Comparison of ENCODE assay signal across 15 mouse cellular contexts in the genomic region with DNA sequence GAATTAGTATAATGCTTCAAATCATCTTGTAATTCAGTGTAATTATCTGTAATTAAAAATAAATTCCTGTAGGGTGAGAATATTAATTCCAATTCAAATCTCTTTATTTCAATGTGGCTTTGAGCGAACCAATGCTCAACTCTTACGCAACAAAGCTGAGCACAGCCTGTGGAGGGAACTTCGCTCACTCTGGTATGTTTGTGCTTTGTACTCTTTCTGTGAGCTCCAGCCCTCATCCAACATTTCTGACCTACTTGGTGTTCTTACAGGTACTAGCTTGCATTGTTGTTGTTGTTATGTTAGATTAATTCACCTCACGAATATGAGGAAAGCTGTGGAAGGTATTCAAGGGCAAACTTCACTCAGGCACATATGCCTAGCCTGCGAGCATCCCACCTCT.
"Had no signal": no experiment of that assay in that cellular context is flagged by ENCODE, and none has a peak within 500 bp of the region (broad histone marks: within the 10 kb centered on the region; RNA-seq: fewer than 3 reads in every experiment).

No protein-coding gene starts in this region.

- H3K27ac ChIP-seq: neural tube, embryonic 13.5 days; neural tube, embryonic 15.5 days; stomach, embryonic 15.5 days; stomach, postnatal 0 days had no signal

- H3K36me3 ChIP-seq: neural tube, embryonic 13.5 days; neural tube, embryonic 15.5 days; stomach, embryonic 15.5 days had no signal

- H3K4me1 ChIP-seq: neural tube, embryonic 13.5 days; neural tube, embryonic 15.5 days; stomach, embryonic 15.5 days had no signal

- H3K27me3 ChIP-seq: neural tube, embryonic 13.5 days; neural tube, embryonic 15.5 days; stomach, embryonic 15.5 days had no signal

- H3K4me2 ChIP-seq: neural tube, embryonic 13.5 days; neural tube, embryonic 15.5 days; stomach, embryonic 15.5 days had no signal

- H3K9me3 ChIP-seq: neural tube, embryonic 13.5 days; neural tube, embryonic 15.5 days; stomach, embryonic 15.5 days had no signal

- H3K4me3 ChIP-seq: neural tube, embryonic 13.5 days; neural tube, embryonic 15.5 days; stomach, embryonic 15.5 days had no signal

- DNase-seq: retina, postnatal 1 day; right cerebral cortex, adult 18-20 months; right cerebral cortex, postnatal 14 days; right cerebral cortex, postnatal 25 days; right cerebral cortex, postnatal 4 days; spleen, adult 18-20 months; thymus, adult 2 months; thymus, postnatal 14 days; thymus, postnatal 25 days; thymus, postnatal 36 days; thymus, postnatal 4 days had no signal

- H3K9ac ChIP-seq: neural tube, embryonic 13.5 days; neural tube, embryonic 15.5 days; stomach, embryonic 15.5 days had no signal
